ENCODE assay signal across 8 mouse cellular contexts in the genomic region with DNA sequence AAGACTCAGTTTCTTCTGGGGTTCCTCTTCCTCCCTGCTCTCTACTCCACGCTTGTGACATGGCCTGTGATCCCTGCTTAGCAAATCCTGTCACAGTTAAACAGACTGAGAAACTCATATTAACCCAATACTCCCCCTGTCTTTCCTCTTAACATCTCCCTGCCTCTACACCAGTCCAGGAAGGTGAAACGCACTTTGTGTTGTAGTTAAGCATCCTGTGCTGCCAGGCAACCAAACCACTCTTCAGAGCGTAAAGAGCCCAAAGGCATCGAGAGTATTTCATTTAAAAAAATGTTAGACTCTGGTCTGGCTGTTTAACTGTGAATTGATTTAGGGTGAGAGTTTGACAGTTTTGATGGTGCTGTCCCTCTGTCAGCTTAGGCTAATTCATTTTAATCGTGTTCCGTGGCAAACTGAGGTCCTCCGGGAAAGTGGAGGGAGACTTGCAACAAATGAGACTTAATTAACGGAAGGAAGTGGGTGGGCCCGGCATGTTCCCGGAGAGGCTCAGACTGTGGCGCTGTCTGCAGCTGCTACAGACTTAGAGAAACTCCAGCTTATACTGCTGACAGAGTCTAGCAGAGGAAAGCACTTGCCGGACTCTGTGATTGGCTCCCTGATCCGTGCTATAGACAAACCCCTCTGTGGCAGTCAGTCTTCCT. TPM values are rescaled to one million over a fixed set of nuclear protein-coding genes. Genes with fewer than 3 reads are reported as not detected.
A peak's percentile ranks its signal among the peaks of the same experiment; 100 is the strongest.
DNase-seq lines count a peak whose midpoint lies in the region; ATAC-seq and TF ChIP-seq lines count a peak whose summit lies in the region.

No protein-coding gene starts in this region.

- peak overlapping the region; percentile 14; the same call in 1 of the 2 replicates for H3K9ac ChIP-seq in limb, embryonic 14.5 days (ENCODE audit: low read depth, low read length, severe bottlenecking)
- no peak overlapping the region for H3K9ac ChIP-seq in stomach, embryonic 15.5 days

- TF ChIP-seq POLR2A in limb, embryonic 14.5 days (IDR thresholded peaks at IDR 0.05; ENCODE audit: borderline replicate concordance, extremely low read depth, insufficient read depth, insufficient read length): no peak

- peak overlapping the region; percentile 33 for H3K4me2 ChIP-seq in limb, embryonic 14.5 days (replicated peaks; ENCODE audit: low read depth, low read length, severe bottlenecking)
- H3K4me2 ChIP-seq in stomach, embryonic 15.5 days: peak overlapping the region; percentile 3; the same call in 1 of the 2 replicates

- H3K9me3 ChIP-seq in limb, embryonic 14.5 days (ENCODE audit: control insufficient read depth, low read length): no peaks in the 10 kb centered on the region
- H3K9me3 ChIP-seq in stomach, embryonic 15.5 days: no peaks in the 10 kb centered on the region

- H3K36me3 ChIP-seq in limb, embryonic 14.5 days (ENCODE audit: control insufficient read depth, insufficient read depth, low read length): no peaks in the 10 kb centered on the region
- no peaks in the 10 kb centered on the region for H3K36me3 ChIP-seq in stomach, embryonic 15.5 days

- no peaks in the 10 kb centered on the region for H3K27me3 ChIP-seq in limb, embryonic 14.5 days (ENCODE audit: control insufficient read depth, insufficient read depth, low read length)
- no peaks in the 10 kb centered on the region for H3K27me3 ChIP-seq in stomach, embryonic 15.5 days (replicated peaks)

- DNase-seq in left cerebral cortex, postnatal 14 days (ENCODE audit: low spot score in 2 of 2): peak; percentile 28 to 47
- no peak for DNase-seq in left cerebral cortex, adult 11 months (ENCODE audit: low spot score)
- DNase-seq in embryo, embryonic 10.5 days (ENCODE audit: low spot score): peak; percentile 43
- peak; percentile 42 for DNase-seq in limb, embryonic 14.5 days (ENCODE audit: low spot score)
- no peak for DNase-seq in frontal cortex, postnatal 25 days (ENCODE audit: low spot score in 2 of 2)
- DNase-seq in adrenal gland, postnatal 14 days: no peak

- no peak overlapping the region for H3K4me3 ChIP-seq in limb, embryonic 14.5 days (replicated peaks; ENCODE audit: low read length)
- H3K4me3 ChIP-seq in stomach, embryonic 15.5 days (replicated peaks): no peak overlapping the region

- peaks cover 3% of the 10 kb centered on the region; the same call in 1 of the 2 replicates for H3K4me1 ChIP-seq in limb, embryonic 14.5 days (ENCODE audit: control insufficient read depth, insufficient read depth, low read length)
- no peaks in the 10 kb centered on the region for H3K4me1 ChIP-seq in stomach, embryonic 15.5 days

- peak; percentile 82 to 88 for ATAC-seq in hematopoietic stem cell, adult 5-6 weeks (replicated peaks in 1 of 2; ENCODE audit: insufficient read depth in 1 of 2, low FRiP score in 2 of 2, low TSS enrichment in 1 of 2, low read depth in 1 of 2, poor library complexity in 2 of 2, severe bottlenecking in 2 of 2)
- ATAC-seq in limb, embryonic 14.5 days (ENCODE audit: low FRiP score, low read depth): peak; percentile 65; the same call in 1 of the 2 replicates
- peak; percentile 43; the same call in 1 of the 2 replicates for ATAC-seq in stomach, embryonic 15.5 days (ENCODE audit: insufficient read depth, low FRiP score, low read depth)

- no peak overlapping the region for H3K27ac ChIP-seq in limb, embryonic 14.5 days (replicated peaks; ENCODE audit: low read depth, low read length)
- no peak overlapping the region for H3K27ac ChIP-seq in stomach, embryonic 15.5 days

- 4% methylated on average over 13 of the region's 13 CpGs for WGBS in limb, embryonic 14.5 days
- 21% methylated on average over 13 of the region's 13 CpGs for WGBS in stomach, embryonic 15.5 days

- intact Hi-C loops in left cerebral cortex, postnatal 14 days (cut with DNase I): no loop called here

RNA-seq across cellular contexts. Expression of a gene that starts 52.9 kb away (rescaled TPM):
- total RNA-seq in left cerebral cortex, postnatal 14 days (2021): 1 to 10 TPM; 3.8 to 4.7 TPM
- total RNA-seq in hematopoietic stem cell, adult 5-6 weeks (2017): 3.0 and 3.9 TPM in 2 replicates
- 4.9 and 6.0 TPM in 2 replicates for polyA plus RNA-seq in limb, embryonic 14.5 days (2012; rRNA removed)
- polyA plus RNA-seq in limb, embryonic 14.5 days (2014; fragmentation: Nextera tagmentation; extraction: Ambion mirVana): 2.7 and 3.7 TPM in 2 replicates
- polyA plus RNA-seq in stomach, embryonic 15.5 days (2015; fragmentation: Nextera tagmentation; extraction: Ambion mirVana): 2.1 and 2.2 TPM in 2 replicates
- total RNA-seq in adrenal gland, postnatal 14 days (2021): 121 and 148 TPM in 2 replicates

Comparison
In these comparisons a context has a peak if more than half of its experiments do, and no peak if none do; other contexts are left out.
1. DNase-seq: peak in left cerebral cortex, postnatal 14 days (2 of 2), embryo, embryonic 10.5 days (single experiment) and limb, embryonic 14.5 days (single experiment); none in left cerebral cortex, adult 11 months (single experiment), frontal cortex, postnatal 25 days (0 of 2) and adrenal gland, postnatal 14 days (single experiment).
2. RNA of a gene that starts 52.9 kb away (total RNA-seq): 121 to 148 TPM in adrenal gland, postnatal 14 days; 3.8 to 4.7 TPM in left cerebral cortex, postnatal 14 days and 3.0 to 3.9 TPM in hematopoietic stem cell, adult 5-6 weeks; every median in the first group is over 10 times any median in the second.
3. Peak in every context shown above with its lines, with median percentiles within 50 percentile points of each other: ATAC-seq.